Mouse (Mus musculus): ENCODE results near the gene Prkcsh.

Gene Prkcsh

DNA sequence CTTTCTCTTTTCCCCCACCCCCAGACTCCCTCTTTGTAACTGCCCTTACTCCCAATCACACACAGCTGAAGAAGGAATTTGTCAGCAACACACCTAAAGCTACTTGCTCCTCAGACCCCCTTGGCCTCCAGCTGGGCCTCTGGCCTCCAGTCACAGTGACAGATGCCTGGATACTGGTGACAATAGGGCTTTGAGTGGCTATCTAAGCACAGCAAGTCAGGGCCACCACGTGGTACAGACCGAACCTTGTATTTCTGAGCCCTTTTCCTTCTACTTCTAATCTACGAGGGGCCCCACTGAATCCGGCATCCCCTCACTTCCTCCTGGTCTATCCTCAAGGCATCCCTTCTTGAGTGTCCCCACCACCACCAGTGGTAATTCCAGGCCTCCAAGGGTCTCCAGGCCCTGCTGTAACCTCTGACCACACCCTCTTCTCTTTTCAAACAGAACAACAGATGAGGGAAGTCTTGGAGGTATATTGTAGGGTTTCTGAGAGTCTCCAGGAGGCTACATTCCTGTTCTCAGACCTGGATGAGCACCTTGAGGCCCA lies 47.2 kb downstream of the Prkcsh start:
- peak; percentile 39 for DNase-seq

DNA sequence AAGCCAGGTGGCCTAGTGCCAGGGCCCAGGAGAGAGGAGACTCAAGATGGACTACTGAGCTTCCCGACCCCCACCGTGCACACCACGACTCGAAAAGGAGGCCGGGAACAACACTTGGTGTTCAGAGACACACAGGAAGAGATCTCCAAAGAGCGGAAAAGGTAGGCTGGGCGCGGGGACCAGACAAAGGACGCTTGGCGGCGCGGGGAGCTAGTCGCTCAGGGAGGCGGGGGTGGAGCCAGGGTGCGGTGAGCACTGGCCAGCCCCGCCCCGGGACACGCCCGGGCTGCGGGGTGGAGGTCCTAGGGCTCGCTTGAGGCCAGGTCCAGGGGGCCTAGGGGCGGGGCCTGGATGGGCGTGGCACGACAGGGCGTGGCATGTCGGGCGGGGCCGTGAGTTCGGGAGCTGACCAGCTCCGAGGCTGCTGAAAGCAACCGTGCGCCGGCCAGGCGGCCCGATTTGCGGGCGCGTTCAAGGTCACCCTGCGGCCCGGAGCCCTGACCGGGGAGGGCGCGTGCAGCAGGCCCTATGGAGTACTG lies 47.8 kb downstream of the Prkcsh start:
- peak; percentile 87 for DNase-seq

DNA sequence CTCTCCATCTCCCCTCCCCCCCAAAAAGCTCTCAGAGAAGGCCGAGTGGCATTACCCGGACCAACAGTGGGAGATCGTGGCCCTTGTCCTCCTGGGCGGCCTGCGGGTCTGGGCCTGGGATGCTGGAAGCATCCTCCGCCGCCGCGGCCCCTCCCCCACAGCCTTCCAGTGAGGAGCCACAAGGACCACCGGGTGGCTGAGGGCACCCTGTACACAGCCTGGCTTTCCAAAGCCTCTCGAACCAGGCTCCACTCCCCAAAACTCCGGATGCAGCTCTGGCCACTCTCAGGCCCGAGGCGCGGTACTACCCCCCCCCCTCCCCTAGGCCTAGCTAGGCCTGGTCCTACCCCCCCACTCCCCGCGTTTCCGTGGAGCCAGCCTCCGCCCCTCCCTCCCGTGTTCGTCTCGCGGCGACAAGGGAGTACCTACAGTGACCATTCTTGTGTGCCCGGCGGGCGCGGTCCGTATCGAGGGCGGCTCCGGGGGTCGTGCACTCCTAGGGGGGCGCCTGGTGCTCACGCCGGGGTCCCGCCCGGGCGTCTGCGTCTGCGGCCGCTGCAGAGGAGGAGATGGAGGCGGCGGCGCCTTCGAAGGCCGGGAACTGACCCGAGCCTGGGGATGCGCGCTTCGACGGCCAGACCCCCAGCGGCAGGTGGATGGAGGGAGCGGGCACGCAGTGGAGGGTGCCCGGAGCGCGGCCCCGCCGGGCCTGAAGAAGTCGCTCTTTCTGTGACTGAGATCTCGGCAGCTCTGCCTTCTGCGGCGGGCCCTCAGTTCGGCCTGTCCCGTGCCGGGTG lies 48.8 kb downstream of the Prkcsh start:
- DNase-seq, result peak; percentile 52

DNA sequence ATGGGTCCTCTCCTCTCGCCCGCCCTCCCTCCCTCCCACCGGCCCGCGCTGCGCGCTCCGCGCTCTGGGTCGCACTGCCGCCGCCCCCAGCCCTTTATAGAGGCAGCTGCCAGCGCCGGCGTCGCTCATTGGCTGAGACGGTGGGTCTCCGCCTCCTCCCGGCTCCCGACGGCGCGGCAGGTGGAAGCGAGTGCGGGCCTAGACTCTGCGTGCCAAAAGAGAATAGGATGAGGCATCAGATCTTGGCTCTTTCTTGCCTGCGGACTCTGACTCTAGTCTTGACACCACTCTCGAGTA lies 49.3 kb downstream of the Prkcsh start, which contains the start of gene Elavl3:
Gene Elavl3 (minus strand): TSS at position 66 of the 297 bp plus-strand sequence.
- peak; percentile 85 for DNase-seq

DNA sequence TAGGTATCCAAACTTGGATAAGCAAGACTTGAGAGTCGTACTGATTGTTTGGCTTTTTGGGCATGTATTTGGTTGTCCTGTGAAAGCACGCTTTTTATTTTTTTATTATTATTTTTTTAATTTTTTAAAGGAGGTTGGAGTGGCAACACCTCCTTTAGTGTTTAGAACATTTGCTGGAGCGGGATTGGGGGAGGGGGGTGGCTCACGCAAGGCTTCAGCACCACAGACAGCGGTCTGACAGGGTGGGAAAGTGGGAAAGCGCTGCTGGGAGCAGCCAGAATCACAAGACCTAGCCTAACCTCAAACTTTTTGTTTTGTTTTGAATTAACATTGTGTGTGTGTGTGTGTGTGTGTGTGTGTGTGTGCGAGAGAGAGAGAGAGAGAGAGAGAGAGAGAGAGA lies 51.1 kb downstream of the Prkcsh start:
- peak; percentile 63 for DNase-seq

DNA sequence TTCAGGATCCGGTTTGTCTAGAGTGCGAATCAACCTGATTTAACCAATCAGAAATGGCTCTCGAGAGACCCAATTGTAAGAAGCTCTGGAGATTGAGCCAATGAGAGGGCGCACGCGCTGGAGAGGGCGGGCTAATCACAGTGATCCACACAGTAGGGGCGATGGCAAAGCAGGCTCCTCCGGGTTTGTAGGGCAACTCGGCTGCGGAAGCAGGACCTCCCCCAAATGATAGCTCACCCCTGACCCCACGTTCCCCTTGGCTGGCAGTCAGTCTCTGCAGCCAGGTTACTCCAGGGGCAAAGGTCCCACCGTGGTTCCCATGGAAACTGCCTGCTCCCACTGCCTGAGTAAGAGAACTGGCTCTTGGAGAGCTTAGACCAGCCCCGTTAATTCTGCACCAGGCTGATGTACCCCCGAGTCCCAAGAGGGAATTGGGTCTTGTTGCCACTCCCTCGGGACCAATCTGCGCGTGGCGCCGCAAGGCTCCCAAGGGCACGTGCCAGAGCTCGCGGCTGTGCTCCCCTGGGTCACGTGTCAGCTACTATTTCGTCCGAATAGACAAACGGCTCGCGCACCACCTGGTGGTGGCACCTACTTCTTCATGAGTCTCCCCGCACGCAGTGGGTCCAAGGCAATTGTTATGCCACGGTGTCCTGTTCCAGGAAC lies 51.9 kb downstream of the Prkcsh start:
- DNase-seq, result peak; percentile 92

DNA sequence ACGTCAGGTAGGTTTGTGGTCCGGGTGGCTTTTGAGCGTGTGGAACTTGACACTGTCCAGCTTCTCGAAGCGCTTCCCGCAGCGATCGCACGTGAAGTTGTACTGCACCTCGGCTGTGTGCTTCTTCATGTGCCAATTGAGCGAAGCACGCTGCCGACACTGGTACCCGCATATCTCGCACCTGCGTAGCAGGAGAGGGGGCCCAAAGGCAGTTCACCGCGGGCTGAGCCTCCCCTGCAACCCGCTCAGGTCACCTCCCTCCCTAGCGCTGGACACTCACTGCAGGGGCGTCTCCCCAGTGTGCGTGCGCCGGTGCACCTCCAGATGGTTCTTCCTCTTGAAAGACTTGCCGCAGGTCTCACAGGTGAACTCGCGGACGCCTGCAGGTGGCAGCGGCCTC lies 53.1 kb downstream of the Prkcsh start:
- no peak for DNase-seq

DNA sequence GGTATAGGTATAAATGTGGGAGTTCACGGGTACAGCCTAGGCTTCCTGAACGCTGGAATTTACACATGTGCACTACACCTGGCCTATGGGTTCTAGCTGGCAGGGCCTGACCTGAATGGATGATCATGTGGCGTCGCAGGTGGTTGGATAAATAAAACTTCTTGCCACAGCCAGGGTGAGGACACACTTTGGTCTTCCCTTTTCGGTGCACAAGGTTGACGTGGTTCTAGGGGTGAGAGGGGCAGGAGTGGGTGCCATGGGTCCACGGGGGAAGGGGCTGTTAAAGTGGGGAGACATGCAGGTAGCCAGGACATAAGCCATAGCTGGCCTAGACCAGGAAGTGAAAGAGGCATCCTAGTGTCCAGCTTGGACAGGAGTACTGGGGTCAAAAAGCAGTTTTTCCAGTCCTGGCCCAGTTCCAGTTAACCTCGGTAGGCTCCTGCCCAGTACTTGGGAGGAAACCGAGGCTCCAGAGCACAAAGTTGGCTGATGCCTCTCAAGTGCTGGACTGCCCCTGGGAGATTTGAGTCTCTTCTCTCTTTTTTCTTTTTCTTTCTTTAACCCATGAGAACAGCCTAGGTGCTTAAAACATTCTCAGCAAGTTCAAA lies 53.8 kb downstream of the Prkcsh start:
- DNase-seq, result no peak

DNA sequence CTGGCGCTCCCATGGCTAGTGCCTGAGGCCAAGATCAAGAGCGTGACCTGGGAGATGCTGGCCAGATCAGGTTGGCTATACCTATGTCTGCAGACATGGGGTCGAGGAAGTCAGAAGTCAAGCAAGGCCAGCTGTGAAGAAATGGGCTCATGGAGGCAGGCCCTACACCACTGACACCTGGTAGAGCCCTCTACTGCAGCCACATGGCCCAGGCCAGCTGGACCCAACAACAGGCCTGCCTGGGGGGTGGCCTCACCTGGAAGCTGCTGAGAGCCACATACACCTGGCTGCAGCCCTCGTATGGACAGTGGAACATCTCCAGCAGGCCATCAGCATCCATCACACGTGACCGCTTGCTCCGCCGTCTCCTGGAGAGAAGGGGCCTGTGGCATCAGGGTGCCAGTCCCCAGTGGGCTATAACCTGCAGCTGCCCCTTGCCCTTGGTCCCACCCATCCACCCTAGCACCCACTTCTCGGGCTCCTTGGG lies 54.5 kb downstream of the Prkcsh start:
- no peak for DNase-seq

DNA sequence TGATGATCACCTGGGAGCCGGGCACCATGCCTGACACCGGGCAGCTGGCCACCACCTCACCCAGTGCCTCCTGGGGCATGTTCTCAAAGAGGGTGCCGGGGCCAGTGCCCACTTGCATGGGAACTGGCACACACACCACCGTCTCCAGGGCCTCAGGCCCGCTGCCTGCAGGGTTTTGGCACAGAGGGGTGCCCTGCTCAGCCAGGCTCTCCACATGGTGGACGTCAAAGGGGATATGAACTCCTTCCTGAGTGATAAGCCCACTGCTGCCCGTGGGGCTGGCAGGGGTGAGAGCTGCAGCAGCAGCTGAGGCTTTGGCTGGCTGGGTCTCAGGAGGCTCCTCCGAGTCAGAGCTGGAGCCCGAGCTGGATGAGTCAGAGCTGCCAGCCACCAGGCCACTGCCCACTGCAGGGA lies 55.4 kb downstream of the Prkcsh start:
- DNase-seq, result no peak

DNA sequence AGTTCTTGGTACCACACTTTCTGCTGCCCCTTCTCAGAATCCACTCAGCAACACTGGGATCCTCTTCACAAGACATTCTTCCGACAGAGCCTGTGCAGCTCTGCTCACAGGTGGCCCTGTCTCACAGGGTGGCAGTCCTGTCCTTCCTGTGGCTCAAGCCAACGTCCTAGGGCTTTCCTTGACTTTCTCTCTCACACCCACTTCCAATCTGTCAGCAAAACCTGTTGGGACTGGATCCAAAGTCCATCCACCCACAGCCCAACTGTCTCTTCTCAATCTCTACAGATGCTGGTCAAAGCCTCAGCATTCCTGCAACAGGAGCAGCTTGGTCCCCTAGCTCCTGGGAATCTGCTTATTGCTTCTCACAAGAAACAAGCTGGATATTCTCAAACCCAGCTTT lies 58.7 kb downstream of the Prkcsh start:
- DNase-seq, result no peak

All from embryo, embryonic 11 days (tissue).